Mouse (Mus musculus) hindbrain, embryonic 11.5 days (tissue): Measurements from ENCODE around the gene Rps28. TPM values are rescaled to one million over a fixed set of nuclear protein-coding genes. Genes with fewer than 3 reads are reported as not detected.
"Not testable (repeated sequence)": the region's sequence is repeated elsewhere in the genome, so short reads cannot be mapped to it uniquely, and the experiment has no call there.

Experiments used
- ATAC-seq: fragments of 200-750 bp; cut with Nextera tagmentation; 2 replicates; pipeline ENCODE4 v1.8.0; 2017; ENCODE audit warnings: mild to moderate bottlenecking, moderate TSS enrichment, moderate library complexity; ENCODE audit not compliant: low FRiP score
- DNase-seq: peaks from one replicate; pipeline ENCODE4 v3.0.0-alpha.2; 2015; ENCODE audit warnings: low spot score
- H3K27ac ChIP-seq: fragments of 300-500 bp; sonication (generic); 2 replicates; pipeline ENCODE4 v1.5.1; 2014; ENCODE audit warnings: mild to moderate bottlenecking, low read depth, low read length
- H3K27me3 ChIP-seq: fragments of 300-500 bp; sonication (generic); 2 replicates; pipeline ENCODE4 v1.6.1; 2014; ENCODE audit warnings: mild to moderate bottlenecking, low read length, moderate library complexity, mixed read lengths; ENCODE audit not compliant: control insufficient read depth, insufficient read depth
- H3K36me3 ChIP-seq: fragments of 300-500 bp; sonication (generic); 2 replicates; pipeline ENCODE4 v1.6.1; 2014; ENCODE audit warnings: mild to moderate bottlenecking, low read length, moderate library complexity, mixed read lengths; ENCODE audit not compliant: control insufficient read depth, insufficient read depth
- H3K4me1 ChIP-seq: fragments of 300-500 bp; sonication (generic); replicated peaks from 2 replicates; pipeline ENCODE4 v1.6.1; 2014; ENCODE audit warnings: low read length, mixed read lengths; ENCODE audit not compliant: control insufficient read depth, insufficient read depth
- H3K4me2 ChIP-seq: fragments of 300-500 bp; sonication (generic); replicated peaks from 2 replicates; pipeline ENCODE4 v1.6.1; 2014; ENCODE audit warnings: mild to moderate bottlenecking, low read depth, low read length
- H3K4me3 ChIP-seq: fragments of 300-500 bp; sonication (generic); 2 replicates; pipeline ENCODE4 v1.5.1; 2014; ENCODE audit warnings: low read depth, low read length
- H3K9ac ChIP-seq: fragments of 300-500 bp; sonication (generic); 2 replicates; pipeline ENCODE4 v1.6.1; 2014; ENCODE audit warnings: low read depth, low read length
- H3K9me3 ChIP-seq: fragments of 300-500 bp; sonication (generic); 2 replicates; pipeline ENCODE4 v1.6.1; 2016; ENCODE audit warnings: low read length; ENCODE audit not compliant: control insufficient read depth
- WGBS: fragments of 180-500 bp; shearing (Covaris S2); extraction: QIAGEN DNeasy Blood & Tissue Kit; methylation state at CpG from one replicate; pipeline ENCODE4 v1.1.7; 2014; 5-methylcytosine and 5-hydroxymethylcytosine counted together
- polyA plus RNA-seq: library from polyadenylated mRNA; unstranded; fragments of >200 nt; fragmentation: Nextera tagmentation; extraction: Ambion mirVana; gene quantifications from 2 replicates; pipeline ENCODE4 v1.2.1, GENCODE M21; 2014

Rps28 gene
- 706 and 742 TPM in 2 replicates for polyA plus RNA-seq

DNA sequence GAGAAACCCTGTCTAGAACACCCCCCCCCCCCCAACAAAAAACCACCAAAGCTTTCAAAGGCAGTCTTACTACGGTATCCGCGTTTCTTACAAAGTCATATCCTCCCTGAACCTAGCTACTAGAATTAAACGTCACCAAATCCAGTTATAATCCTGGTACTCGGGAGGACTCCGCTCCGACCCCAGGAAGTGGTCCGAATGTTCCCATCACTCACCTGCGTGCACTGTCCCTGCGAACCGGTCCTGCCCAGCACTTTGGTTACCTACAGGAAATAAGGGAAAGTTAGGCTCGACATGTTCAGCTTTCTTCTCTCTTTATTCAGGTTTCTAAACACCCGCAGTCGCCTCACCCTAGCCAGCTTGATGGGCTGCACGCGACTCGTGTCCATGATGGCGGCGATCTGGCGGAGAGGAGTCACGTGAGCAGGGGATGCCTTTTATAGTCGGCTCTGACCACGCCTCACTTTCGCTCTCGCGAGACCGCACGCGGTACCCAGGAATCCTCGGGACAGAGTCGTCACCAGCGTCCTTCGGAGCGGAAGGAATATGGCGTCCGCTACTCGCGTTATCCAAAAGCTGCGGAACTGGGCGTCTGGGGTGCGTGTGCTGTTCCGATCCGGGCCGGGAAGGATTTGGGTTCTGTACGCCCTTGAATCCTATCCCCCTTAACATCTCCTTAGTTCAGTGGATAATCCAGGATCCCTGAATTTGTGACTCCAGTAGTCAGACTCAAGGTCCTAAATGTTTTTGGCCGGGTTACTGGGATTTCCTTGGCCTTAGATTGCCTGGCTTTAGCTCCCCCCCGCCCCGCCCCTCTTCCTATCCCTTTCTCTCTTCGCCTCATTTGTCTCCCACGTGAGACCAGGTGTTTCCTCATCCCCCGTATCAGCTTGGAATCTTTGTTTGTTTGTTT, at the start of gene Rps28, which contains the start of gene Ndufa7:
Gene Rps28 (minus strand): TSS at position 479 of the 913 bp plus-strand sequence.
Gene Ndufa7 (plus strand): TSS at position 489 of the 913 bp plus-strand sequence.
- ATAC-seq (peak; percentile 94), DNase-seq (peak; percentile 98)
- under 1% methylated on average over 51 of the region's 51 CpGs for WGBS
- Histone ChIP-seq H3K27me3 (no peaks in the 10 kb centered on the region), H3K27ac (peak within 1 kb of the TSS; percentile 51), H3K9ac (peak within 1 kb of the TSS; percentile 84), H3K4me3 (peak within 1 kb of the TSS; percentile 80), H3K9me3 (no peaks in the 10 kb centered on the region), H3K36me3 (peaks cover 3% of the 10 kb centered on the region; the same call in 1 of the 2 replicates), H3K4me1 (peaks cover 2% of the 10 kb centered on the region; the same call in 1 of the 2 replicates), H3K4me2 (peak within 1 kb of the TSS; percentile 96)

DNA sequence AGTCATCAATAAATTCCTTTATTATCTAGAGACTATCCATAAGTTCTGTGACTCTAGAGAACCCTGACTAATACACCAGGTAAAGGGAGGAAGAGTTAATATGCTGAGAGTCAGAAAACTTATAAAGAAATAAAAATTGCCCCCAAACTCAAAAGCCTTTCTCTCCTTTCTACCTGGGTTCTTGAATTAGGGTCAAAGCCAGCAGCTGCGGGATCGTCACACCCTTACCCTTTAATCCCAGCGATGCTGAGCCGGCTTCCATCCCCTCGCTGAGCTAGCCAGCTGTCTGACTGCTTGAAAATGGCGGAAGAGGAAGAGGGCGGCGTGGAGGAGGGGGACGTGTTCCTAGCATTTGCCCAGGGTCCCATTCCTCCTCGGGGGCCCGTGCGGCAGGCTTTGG, 49.2 kb upstream of the Rps28 start, which contains the start of gene Gm7029:
Gene Gm7029 (plus strand): TSS at position 301 of the 400 bp plus-strand sequence.
- not testable (repeated sequence) for DNase-seq, H3K4me2 ChIP-seq, H3K4me1 ChIP-seq, ATAC-seq, H3K4me3 ChIP-seq, H3K9me3 ChIP-seq, H3K27me3 ChIP-seq, H3K9ac ChIP-seq, H3K36me3 ChIP-seq, H3K27ac ChIP-seq
- WGBS = no CpG with 5 or more reads among the region's 12 CpGs

DNA sequence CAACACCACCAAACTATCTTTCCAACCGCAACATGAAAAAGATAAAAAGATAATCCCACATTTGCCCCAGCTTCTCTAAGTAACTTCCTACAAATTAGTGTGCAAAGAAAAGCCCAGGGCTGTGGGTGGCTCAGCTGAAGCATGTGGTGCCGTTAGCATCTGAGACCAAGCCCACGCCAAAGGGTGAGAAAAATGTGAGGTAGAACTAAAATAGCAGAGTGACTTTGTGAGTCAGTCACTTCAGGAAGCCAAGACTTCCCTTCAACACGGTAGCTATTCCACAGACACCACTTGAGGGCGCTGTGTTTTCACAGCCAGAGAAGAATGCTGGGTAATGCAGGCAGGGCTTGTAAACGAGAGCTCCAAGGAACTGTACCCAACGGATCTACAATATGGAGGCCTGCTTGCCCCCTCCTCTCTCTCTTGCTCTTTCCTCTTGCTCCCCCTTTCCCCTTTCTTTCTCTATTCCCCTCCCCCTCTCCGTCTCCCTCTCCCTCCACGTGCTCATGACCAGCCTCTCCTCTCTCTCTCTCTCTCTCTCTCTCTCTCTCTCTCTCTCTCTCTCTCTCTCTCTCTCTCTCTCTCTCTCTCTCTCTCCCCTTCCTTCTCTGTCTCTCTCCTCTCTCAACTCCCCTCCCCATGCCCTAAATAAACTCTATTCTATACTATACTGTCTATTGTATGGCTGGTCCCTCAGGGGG, 41.1 kb upstream of the Rps28 start:
- Histone ChIP-seq H3K4me1 (no peaks in the 10 kb centered on the region), H3K4me3 (no peak overlapping the region), H3K9me3 (no peaks in the 10 kb centered on the region), H3K4me2 (no peak overlapping the region), H3K36me3 (no peaks in the 10 kb centered on the region), H3K27me3 (no peaks in the 10 kb centered on the region), H3K27ac (no peak overlapping the region), H3K9ac (no peak overlapping the region)
- no peak for ATAC-seq
- peak; percentile 53 for DNase-seq
- WGBS = 49% methylated on average over 9 of the region's 9 CpGs

DNA sequence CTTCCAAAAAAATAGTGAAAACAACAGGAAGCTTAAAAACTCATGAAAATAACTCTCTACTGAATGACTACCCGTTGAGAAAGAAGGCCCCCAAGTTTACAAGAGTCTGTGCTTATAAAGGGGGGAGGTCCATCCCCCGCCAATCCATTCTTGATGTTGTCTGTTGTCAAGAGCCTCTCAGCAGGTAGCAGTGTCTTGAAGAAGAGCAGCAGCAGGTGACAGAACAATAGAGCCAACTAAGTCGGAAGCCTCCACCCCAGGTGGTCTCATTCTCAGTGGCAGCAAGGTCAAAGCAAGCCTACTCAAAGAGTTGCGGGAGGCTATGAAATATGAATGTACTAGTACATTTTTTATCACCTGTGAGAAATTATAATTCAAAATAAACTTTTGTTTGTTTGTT, 33.5 kb upstream of the Rps28 start:
- DNase-seq (no peak), ATAC-seq (no peak)
- no peak overlapping the region for H3K9ac ChIP-seq
- no peaks in the 10 kb centered on the region for H3K36me3 ChIP-seq
- H3K27ac ChIP-seq = no peak overlapping the region
- WGBS = 58% methylated on average over 4 of the region's 4 CpGs
- no peak overlapping the region for H3K4me2 ChIP-seq
- H3K4me3 ChIP-seq = no peak overlapping the region
- H3K27me3 ChIP-seq = no peaks in the 10 kb centered on the region
- H3K9me3 ChIP-seq = no peaks in the 10 kb centered on the region
- no peaks in the 10 kb centered on the region for H3K4me1 ChIP-seq

DNA sequence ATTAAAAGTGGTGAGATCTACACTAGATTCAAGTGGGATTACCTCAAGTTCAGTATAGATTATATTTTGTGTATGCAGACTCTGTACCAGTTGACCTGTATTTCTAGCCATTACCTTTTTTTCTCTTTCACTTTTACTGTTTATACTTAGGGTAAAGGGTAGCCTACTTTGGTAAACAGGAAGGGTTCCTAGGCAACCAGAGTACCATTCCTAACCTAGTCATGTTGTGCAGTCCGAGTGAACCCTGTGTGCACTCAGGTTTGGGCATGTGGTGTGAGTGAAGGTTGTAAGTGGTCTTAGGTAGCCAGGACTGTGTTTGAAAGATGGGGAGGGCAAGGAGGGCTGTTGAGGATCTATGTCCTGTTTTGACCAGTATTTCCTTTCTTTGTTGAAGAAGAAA, 27.0 kb upstream of the Rps28 start:
- H3K36me3 ChIP-seq = 0 out of 2 replicates have a peak, but pooled peaks cover 2% of the 10 kb centered on the region
- ATAC-seq (no peak), DNase-seq (no peak)
- no peaks in the 10 kb centered on the region for H3K4me1 ChIP-seq
- no peak overlapping the region for H3K9ac ChIP-seq
- no peaks in the 10 kb centered on the region for H3K9me3 ChIP-seq
- H3K27me3 ChIP-seq = no peaks in the 10 kb centered on the region
- no peak overlapping the region for H3K4me3 ChIP-seq
- 73% methylated on average over 1 of the region's 1 CpGs for WGBS
- H3K4me2 ChIP-seq = no peak overlapping the region
- no peak overlapping the region for H3K27ac ChIP-seq

- 78% methylated on average over 8 of the region's 8 CpGs for WGBS
- ATAC-seq = no peak
- no peak overlapping the region for H3K27ac ChIP-seq
- H3K27me3 ChIP-seq = no peaks in the 10 kb centered on the region
- no peak for DNase-seq
- H3K36me3 ChIP-seq = 0 out of 2 replicates have a peak, but pooled peaks cover 2% of the 10 kb centered on the region
- no peak overlapping the region for H3K4me3 ChIP-seq
- H3K9me3 ChIP-seq = no peaks in the 10 kb centered on the region
- H3K4me1 ChIP-seq = peaks cover 8% of the 10 kb centered on the region
- no peak overlapping the region for H3K4me2 ChIP-seq
- H3K9ac ChIP-seq = no peak overlapping the region
These were observed 23.8 kb upstream of the Rps28 start for GRCm38 (mm10) chr17:33848139-33848538.

DNA sequence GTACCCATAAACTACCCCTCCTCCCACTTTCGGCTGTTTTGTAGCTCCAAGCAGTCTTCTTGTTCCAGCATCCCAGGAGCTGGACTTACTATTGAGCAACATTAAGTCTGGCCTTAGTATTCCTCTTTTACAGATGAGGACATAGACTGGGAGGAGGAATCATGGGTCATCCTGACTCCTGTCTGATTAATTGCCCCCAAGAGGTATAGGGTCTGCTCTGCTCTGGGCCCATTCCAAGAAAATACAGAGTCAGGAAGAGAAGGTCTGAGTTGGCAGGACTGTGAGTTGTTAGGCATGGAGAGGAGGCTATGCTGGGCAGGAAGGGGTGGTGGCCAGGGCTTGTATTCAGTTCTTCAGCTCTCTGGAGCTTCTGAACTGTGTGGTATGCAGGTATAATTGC, 19.8 kb upstream of the Rps28 start:
- peaks cover 8% of the 10 kb centered on the region for H3K4me1 ChIP-seq
- no peak overlapping the region for H3K27ac ChIP-seq
- H3K27me3 ChIP-seq = no peaks in the 10 kb centered on the region
- H3K4me3 ChIP-seq = no peak overlapping the region
- 87% methylated on average over 1 of the region's 1 CpGs for whole genome bisulfite sequencing
- H3K36me3 ChIP-seq = 0 out of 2 replicates have a peak, but pooled peaks cover 2% of the 10 kb centered on the region
- no peak for ATAC-seq
- H3K9ac ChIP-seq = no peak overlapping the region
- H3K9me3 ChIP-seq = no peaks in the 10 kb centered on the region
- peak overlapping the region; percentile 88 for H3K4me2 ChIP-seq
- DNase-seq = no peak

DNA sequence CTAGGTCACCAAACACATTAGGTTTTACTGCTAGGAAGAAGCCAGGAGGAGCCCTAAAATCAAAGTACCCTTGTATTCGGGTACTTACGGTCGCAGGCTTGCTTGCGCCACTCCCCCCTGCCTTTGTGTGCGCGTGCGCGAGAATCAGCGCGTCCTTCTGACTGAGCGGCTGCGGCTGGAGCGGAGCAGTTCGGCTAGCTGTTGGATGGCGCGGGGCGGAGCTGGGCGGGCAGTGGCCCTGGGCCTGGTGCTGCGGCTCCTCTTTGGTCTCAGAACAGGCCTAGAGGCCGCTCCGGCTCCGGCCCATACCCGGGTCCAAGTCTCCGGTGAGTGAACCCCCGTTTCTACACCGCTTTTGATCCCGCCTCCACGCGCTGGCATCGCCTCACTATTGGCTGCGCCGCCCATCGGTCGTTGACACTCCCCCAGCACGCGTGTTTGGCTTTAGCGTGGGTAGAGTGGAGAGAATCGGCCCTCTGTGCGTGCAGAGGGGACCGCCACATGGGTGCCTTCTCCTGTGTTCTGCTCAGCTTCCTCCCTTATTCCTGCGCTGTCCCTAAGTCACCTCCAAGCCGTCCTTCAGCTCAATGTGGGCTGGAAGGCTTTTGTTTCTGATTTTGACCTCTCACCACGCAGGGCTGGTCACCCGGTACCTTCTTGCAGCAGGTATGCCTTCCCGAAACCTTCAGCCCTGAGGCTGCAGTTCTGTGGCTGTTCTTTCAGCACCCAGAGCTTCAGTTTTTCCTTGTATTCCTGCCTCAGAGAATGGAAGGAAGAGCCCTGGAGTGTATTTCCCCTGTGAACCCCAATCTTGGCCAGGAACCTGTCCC, 18.8 kb upstream of the Rps28 start, which contains the start of gene Cd320:
Gene Cd320 (plus strand): TSS at position 126 of the 830 bp plus-strand sequence.
- Histone ChIP-seq H3K27me3 (no peaks in the 10 kb centered on the region), H3K4me1 (peaks cover 8% of the 10 kb centered on the region), H3K36me3 (0 out of 2 replicates have a peak, but pooled peaks cover 2% of the 10 kb centered on the region), H3K9me3 (no peaks in the 10 kb centered on the region), H3K4me3 (peak within 1 kb of the TSS; percentile 80), H3K4me2 (peak within 1 kb of the TSS; percentile 88), H3K27ac (peak within 1 kb of the TSS; percentile 70), H3K9ac (peak within 1 kb of the TSS; percentile 76)
- WGBS = 0% methylated on average over 45 of the region's 45 CpGs
- peak; percentile 95 for DNase-seq
- ATAC-seq = peak; percentile 93
